Mouse (Mus musculus) ES-CJ7 (cell line): Measurements from ENCODE around the gene Zfp60.
"Not testable (repeated sequence)": the region's sequence is repeated elsewhere in the genome, so short reads cannot be mapped to it uniquely, and the experiment has no call there.

Experiments
- DNase-seq: peaks from one replicate; pipeline ENCODE4 v3.0.0; 2011; ENCODE audit warnings: low read depth, low spot score

The Zfp60 gene

GRCm38 (mm10) chr7:27789306-27789705 is 58.1 kb downstream of the Zfp60 start:
- DNase-seq, result no peak

- not testable (repeated sequence) for DNase-seq
These were observed 62.7 kb downstream of the Zfp60 start for GRCm38 (mm10) chr7:27793865-27794264.

DNA sequence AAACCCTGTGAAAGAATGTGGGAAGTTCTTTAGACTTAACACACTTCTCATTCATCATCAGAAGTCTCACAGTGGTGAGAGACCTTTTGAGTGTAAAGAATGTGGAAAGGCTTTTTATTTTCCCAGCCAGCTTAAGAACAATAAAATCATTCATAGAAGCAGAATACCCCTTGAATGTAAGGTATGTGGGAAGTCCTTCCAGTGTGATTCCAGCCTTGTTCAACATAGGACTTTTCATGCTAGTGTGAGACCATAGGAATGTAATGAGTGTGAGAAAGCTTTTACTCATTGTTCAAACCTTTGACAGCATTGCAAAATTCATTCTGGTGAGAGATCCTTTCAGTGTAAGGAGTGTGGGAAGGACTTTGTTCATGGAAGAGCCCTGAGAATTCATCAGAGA is 63.4 kb downstream of the Zfp60 start:
- DNase-seq, result no peak

GRCm38 (mm10) chr7:27797906-27798811 is 67.0 kb downstream of the Zfp60 start:
- DNase-seq, result no peak

DNA sequence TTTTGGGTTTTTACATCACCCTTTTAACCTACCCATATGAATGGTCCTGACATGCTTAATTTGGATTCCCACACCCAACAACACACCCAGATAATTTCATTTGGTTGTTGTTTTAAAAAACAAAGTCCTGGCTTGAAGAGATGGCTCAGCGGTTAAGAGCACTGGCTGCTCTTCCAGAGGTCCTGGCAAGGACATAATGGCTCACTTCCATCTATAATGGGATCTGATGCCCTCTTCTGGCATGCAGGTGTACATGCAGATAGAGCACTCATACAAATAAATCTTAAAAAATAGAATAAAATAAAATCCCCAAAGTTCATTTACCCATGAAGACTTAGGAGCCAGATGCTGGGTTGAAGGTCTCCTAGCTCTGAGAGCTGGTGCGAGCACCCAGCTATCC is 69.9 kb downstream of the Zfp60 start:
- DNase-seq, result peak; percentile 48

DNA sequence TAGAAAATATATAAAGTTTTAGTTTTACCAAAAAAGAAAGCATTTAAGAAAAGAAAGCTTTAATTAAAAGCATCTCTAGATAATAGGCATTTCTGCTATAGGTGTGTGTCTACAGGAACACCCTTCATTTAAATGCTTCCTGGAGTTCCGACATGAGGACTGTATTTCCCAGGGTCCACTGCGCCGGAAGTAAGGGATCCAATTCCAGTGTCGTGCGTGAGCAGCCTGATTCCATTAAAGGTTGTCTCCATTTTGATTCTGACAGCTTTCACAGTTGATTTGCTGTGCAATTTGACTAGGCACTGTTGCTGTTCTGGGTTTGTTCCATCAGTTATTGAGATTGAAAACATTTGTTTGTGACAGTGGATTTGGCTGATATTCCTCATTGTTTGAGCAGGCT is 71.8 kb downstream of the Zfp60 start:
- peak; percentile 62 for DNase-seq
